Comparison of ENCODE assay signal across 8 mouse cellular contexts in the genomic region with DNA sequence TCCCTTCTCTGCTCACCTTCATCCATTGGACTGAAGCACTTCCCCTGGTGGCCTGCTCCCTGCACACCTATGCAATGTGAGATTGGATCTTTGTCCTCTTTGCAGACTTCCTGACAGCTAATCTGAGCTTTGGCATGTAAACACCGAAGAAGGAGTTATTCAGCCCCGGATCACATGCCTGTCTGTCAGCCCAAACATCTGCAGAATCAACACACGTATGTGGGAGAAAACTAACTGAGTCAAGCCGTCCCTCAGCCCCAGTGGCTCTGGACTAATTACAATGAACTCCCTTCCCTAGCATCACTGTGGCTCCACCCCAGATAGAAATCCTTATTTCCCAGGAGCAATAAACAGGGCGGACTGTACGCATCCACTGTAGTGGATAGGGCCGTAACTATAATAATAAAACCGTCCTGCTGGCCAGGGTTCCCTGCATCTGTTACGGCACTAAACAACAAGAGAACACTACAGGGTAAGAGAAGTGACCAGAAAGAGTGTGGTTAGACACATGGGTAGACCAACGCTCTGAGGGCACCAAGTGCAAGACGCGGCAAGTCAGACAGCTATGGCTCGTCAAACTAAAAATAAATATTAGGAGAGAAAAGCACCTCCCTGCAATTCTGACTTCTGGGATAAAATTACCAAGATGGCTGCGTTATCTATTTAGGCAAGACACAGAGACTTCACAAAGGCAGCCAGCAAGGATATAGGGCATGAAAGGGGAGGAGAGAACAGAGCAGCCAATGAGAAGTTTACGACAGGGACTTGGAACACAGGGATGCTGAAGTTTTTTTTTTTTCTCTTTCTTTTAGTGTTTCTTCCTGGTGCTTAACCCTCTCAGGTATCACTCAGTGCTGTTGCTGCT. TPM values are rescaled to one million over a fixed set of nuclear protein-coding genes. Genes with fewer than 3 reads are reported as not detected.
DNase-seq lines count a peak whose midpoint lies in the region; ATAC-seq lines count a peak whose summit lies in the region.
"Had no signal": no experiment of that assay in that cellular context is flagged by ENCODE, and none has a peak within 500 bp of the region (broad histone marks: within the 10 kb centered on the region; RNA-seq: fewer than 3 reads in every experiment).

No protein-coding gene starts in this region.

- H3K4me3 ChIP-seq in forebrain, embryonic 11.5 days (ENCODE audit: low read depth, low read length): peak overlapping the region; percentile 62
- H3K4me3 ChIP-seq in hindbrain, embryonic 12.5 days: peak overlapping the region; percentile 64
- H3K4me3 ChIP-seq in midbrain, embryonic 15.5 days: peak overlapping the region; percentile 72

- H3K27me3 ChIP-seq in forebrain, embryonic 11.5 days (ENCODE audit: control insufficient read depth, insufficient read depth, low read length): peaks cover 2% of the 10 kb centered on the region; the same call in 1 of the 2 replicates
- H3K27me3 ChIP-seq in hindbrain, embryonic 12.5 days: peaks cover 10% of the 10 kb centered on the region; the same call in 1 of the 2 replicates
- peaks cover 9% of the 10 kb centered on the region; the same call in 1 of the 2 replicates for H3K27me3 ChIP-seq in midbrain, embryonic 15.5 days (replicated peaks)

- peak; percentile 58 for DNase-seq in embryo, embryonic 10 days (ENCODE audit: low spot score)
- DNase-seq in forebrain, embryonic 11.5 days (ENCODE audit: low spot score): no peak
- no peak for DNase-seq in adrenal gland, postnatal 36 days
- no peak for DNase-seq in right cerebral cortex, adult 18-20 months
- no peak for DNase-seq in adrenal gland, postnatal 25 days

- no peaks in the 10 kb centered on the region for H3K36me3 ChIP-seq in forebrain, embryonic 11.5 days (ENCODE audit: control insufficient read depth, insufficient read depth, low read length)
- H3K36me3 ChIP-seq in hindbrain, embryonic 12.5 days: no peaks in the 10 kb centered on the region
- H3K36me3 ChIP-seq in midbrain, embryonic 15.5 days (replicated peaks): no peaks in the 10 kb centered on the region

- H3K9ac ChIP-seq in forebrain, embryonic 11.5 days (ENCODE audit: low read length): no peak overlapping the region
- peak overlapping the region; percentile 39; the same call in 1 of the 2 replicates for H3K9ac ChIP-seq in hindbrain, embryonic 12.5 days
- H3K9ac ChIP-seq in midbrain, embryonic 15.5 days: no peak overlapping the region
- H3K9ac ChIP-seq: liver, embryonic 14.5 days had no signal

- no peak for ATAC-seq in forebrain, embryonic 11.5 days (replicated peaks; ENCODE audit: low FRiP score)
- no peak for ATAC-seq in hindbrain, embryonic 12.5 days (ENCODE audit: low FRiP score)
- no peak for ATAC-seq in midbrain, embryonic 15.5 days (replicated peaks)

- peak overlapping the region; percentile 90; the same call in 1 of the 2 replicates for H3K4me2 ChIP-seq in forebrain, embryonic 11.5 days (ENCODE audit: low read depth, low read length, severe bottlenecking)
- H3K4me2 ChIP-seq in hindbrain, embryonic 12.5 days (replicated peaks): peak overlapping the region; percentile 61
- H3K4me2 ChIP-seq in midbrain, embryonic 15.5 days: peak overlapping the region; percentile 96

- H3K4me1 ChIP-seq in forebrain, embryonic 11.5 days (replicated peaks; ENCODE audit: control insufficient read depth, insufficient read depth, low read length): no peaks in the 10 kb centered on the region
- H3K4me1 ChIP-seq in hindbrain, embryonic 12.5 days: peaks cover 23% of the 10 kb centered on the region
- H3K4me1 ChIP-seq in midbrain, embryonic 15.5 days: peaks cover 24% of the 10 kb centered on the region

- WGBS in forebrain, embryonic 11.5 days: 25% methylated on average over 15 of the region's 15 CpGs
- 19% methylated on average over 15 of the region's 15 CpGs for WGBS in hindbrain, embryonic 12.5 days
- 26% methylated on average over 15 of the region's 15 CpGs for WGBS in midbrain, embryonic 15.5 days

- H3K27ac ChIP-seq in forebrain, embryonic 11.5 days (ENCODE audit: low read depth, low read length): no peak overlapping the region
- peak overlapping the region; percentile 26; the same call in 1 of the 2 replicates for H3K27ac ChIP-seq in hindbrain, embryonic 12.5 days
- no peak overlapping the region for H3K27ac ChIP-seq in midbrain, embryonic 15.5 days
- H3K27ac ChIP-seq: liver, embryonic 14.5 days had no signal

- H3K9me3 ChIP-seq in forebrain, embryonic 11.5 days (ENCODE audit: control insufficient read depth, low read length): no peaks in the 10 kb centered on the region
- no peaks in the 10 kb centered on the region for H3K9me3 ChIP-seq in hindbrain, embryonic 12.5 days (replicated peaks)
- no peaks in the 10 kb centered on the region for H3K9me3 ChIP-seq in midbrain, embryonic 15.5 days

RNA-seq across cellular contexts. Expression of a gene that starts 3.2 kb away (rescaled TPM):
- polyA plus RNA-seq in forebrain, embryonic 11.5 days (2014; fragmentation: Nextera tagmentation; extraction: Ambion mirVana): 17.2 and 20.6 TPM in 2 replicates
- 45.8 and 48.4 TPM in 2 replicates for polyA plus RNA-seq in hindbrain, embryonic 12.5 days (2016; fragmentation: Nextera tagmentation; extraction: Ambion mirVana)
- polyA plus RNA-seq in midbrain, embryonic 15.5 days (2015; fragmentation: Nextera tagmentation; extraction: Ambion mirVana): 14.5 and 15.6 TPM in 2 replicates
- 1 to 10 TPM; 2.0 to 2.4 TPM for total RNA-seq in adrenal gland, postnatal 36 days (2021)
- 1.5 and 2.3 TPM in 2 replicates for total RNA-seq in adrenal gland, postnatal 25 days (2021)

RNA-seq across cellular contexts. Expression of a gene that starts 46.5 kb away (rescaled TPM):
- polyA plus RNA-seq in forebrain, embryonic 11.5 days (2014; fragmentation: Nextera tagmentation; extraction: Ambion mirVana): 64.5 and 69.4 TPM in 2 replicates
- 41.3 and 44.0 TPM in 2 replicates for polyA plus RNA-seq in hindbrain, embryonic 12.5 days (2016; fragmentation: Nextera tagmentation; extraction: Ambion mirVana)
- polyA plus RNA-seq in midbrain, embryonic 15.5 days (2015; fragmentation: Nextera tagmentation; extraction: Ambion mirVana): 28.8 and 29.2 TPM in 2 replicates
- total RNA-seq in adrenal gland, postnatal 36 days (2021): 10 to 100 TPM; 24.0 to 28.2 TPM
- 24.7 and 25.2 TPM in 2 replicates for total RNA-seq in adrenal gland, postnatal 25 days (2021)
